Mouse (Mus musculus): ENCODE measurements around the gene Acads.
"Not testable (repeated sequence)": the region's sequence is repeated elsewhere in the genome, so short reads cannot be mapped to it uniquely, and the experiment has no call there.

- TF ChIP-seq CTCF (IDR thresholded peaks at IDR 0.05; ENCODE audit: extremely low read depth, insufficient read length, insufficient replicate concordance, low read depth, low read length); POLR2A (IDR thresholded peaks at IDR 0.05; ENCODE audit: low read depth, low read length): not testable (repeated sequence)
These were observed 45.3 kb upstream of the Acads start for GRCm38 (mm10) chr5:115164446-115164845.

Measured in small intestine, adult 2 months (tissue).